1 mouse cellular context compared by ENCODE assay signal in genomic region chr11:48807563-48808303, GRCm38 (mm10).
TF ChIP-seq lines count a peak whose summit lies in the region.

No protein-coding gene starts in this region.

TF ChIP-seq in MEL, 35 proteins besides CTCF, POLR2A, EP300 and RAD21 (continued from another document):
- TF ChIP-seq SIN3A (IDR thresholded peaks at IDR 0.05; ENCODE audit: low read length) (0 out of 2 replicates have a peak, but pooled peaks have one; percentile 20), BHLHE40 (IDR thresholded peaks at IDR 0.05; ENCODE audit: borderline replicate concordance, low read depth, low read length) (no peak)
